Mouse (Mus musculus): ENCODE results near the gene Bora.

Bora gene

GRCm38 (mm10) chr14:99063091-99063490 lies 17.1 kb downstream of the Bora start:
- no peak for DNase-seq (ENCODE audit: low read depth, low spot score)

- no peak for DNase-seq (ENCODE audit: low read depth, low spot score)
Measured at GRCm38 (mm10) chr14:99071146-99071545, 25.1 kb downstream of the Bora start.

GRCm38 (mm10) chr14:99088947-99089346 lies 42.9 kb downstream of the Bora start:
- no peak for DNase-seq (ENCODE audit: low read depth, low spot score)

GRCm38 (mm10) chr14:99099267-99099966 lies 53.4 kb downstream of the Bora start, which contains the start of the genes Pibf1 and Dis3:
Pibf1 (plus strand) TSS chr14:99099424.
Dis3 (minus strand) TSS chr14:99099770.
- peak; percentile 99 for DNase-seq (ENCODE audit: low read depth, low spot score)

GRCm38 (mm10) chr14:99099967-99100587 lies 54.1 kb downstream of the Bora start:
- DNase-seq (ENCODE audit: low read depth, low spot score) = no peak

GRCm38 (mm10) chr14:99103050-99103449 lies 57.0 kb downstream of the Bora start:
- no peak for DNase-seq (ENCODE audit: low read depth, low spot score)

- no peak for DNase-seq (ENCODE audit: low read depth, low spot score)
Measured at GRCm38 (mm10) chr14:99104542-99105123, 58.6 kb downstream of the Bora start.

GRCm38 (mm10) chr14:99106671-99107070 lies 60.6 kb downstream of the Bora start:
- no peak for DNase-seq (ENCODE audit: low read depth, low spot score)

GRCm38 (mm10) chr14:99107631-99108187 lies 61.7 kb downstream of the Bora start:
- DNase-seq (ENCODE audit: low read depth, low spot score) = no peak

GRCm38 (mm10) chr14:99108762-99109161 lies 62.7 kb downstream of the Bora start:
- DNase-seq (ENCODE audit: low read depth, low spot score) = no peak

- DNase-seq (ENCODE audit: low read depth, low spot score) = no peak
Measured at GRCm38 (mm10) chr14:99117576-99117975, 71.6 kb downstream of the Bora start.

GRCm38 (mm10) chr14:99121584-99122339 lies 75.7 kb downstream of the Bora start:
- no peak for DNase-seq (ENCODE audit: low read depth, low spot score)

GRCm38 (mm10) chr14:99124076-99124475 lies 78.1 kb downstream of the Bora start:
- no peak for DNase-seq (ENCODE audit: low read depth, low spot score)
